Mouse (Mus musculus): Measurements from ENCODE around the gene Afmid. TPM values are rescaled to one million over a fixed set of nuclear protein-coding genes. Genes with fewer than 3 reads are reported as not detected.

Afmid gene
- total RNA-seq, 2 experiments from 2014 or later, result 2.8 to 4.5 TPM

GRCm38 (mm10) chr11:117878892-117879291 is 53.2 kb downstream of the Afmid start:
- DNase-seq (ENCODE audit: low spot score), result no peak

- DNase-seq (ENCODE audit: low spot score), result no peak
Observed at GRCm38 (mm10) chr11:117879676-117880075, 54.0 kb downstream of the Afmid start.

- DNase-seq (ENCODE audit: low spot score), result no peak
Observed at GRCm38 (mm10) chr11:117880336-117880976, 54.7 kb downstream of the Afmid start.

GRCm38 (mm10) chr11:117880977-117881358 is 55.2 kb downstream of the Afmid start:
- DNase-seq (ENCODE audit: low spot score), result no peak

GRCm38 (mm10) chr11:117881787-117882186 is 56.1 kb downstream of the Afmid start:
- DNase-seq (ENCODE audit: low spot score), result no peak

- DNase-seq (ENCODE audit: low spot score), result no peak
Observed at GRCm38 (mm10) chr11:117882208-117882607, 56.5 kb downstream of the Afmid start.

GRCm38 (mm10) chr11:117886000-117886399 is 60.3 kb downstream of the Afmid start:
- DNase-seq (ENCODE audit: low spot score), result no peak

- DNase-seq (ENCODE audit: low spot score), result no peak
Observed at GRCm38 (mm10) chr11:117888168-117888852, 62.6 kb downstream of the Afmid start.

- DNase-seq (ENCODE audit: low spot score), result no peak
Observed at GRCm38 (mm10) chr11:117888853-117889822, 63.4 kb downstream of the Afmid start.

Other genes with a start within 250 kb of the Afmid start
- 10 to 100 TPM; 20.2 to 20.5 TPM for gene Tnrc6c, start 171.6 kb upstream of the Afmid start, total RNA-seq (2021)
- gene Tmc8, start 43.8 kb upstream of the Afmid start, total RNA-seq (2021), result under 1 TPM; 0.64 to 0.78 TPM
- gene Tmc6, start 43.7 kb upstream of the Afmid start, total RNA-seq (2021), result 1 to 10 TPM; 2.5 to 4.9 TPM
- not detected for gene 6030468B19Rik, start 28.3 kb upstream of the Afmid start, total RNA-seq (2021)
- gene Gm20708, start 16.3 kb upstream of the Afmid start, total RNA-seq (2021), result under 1 TPM; 0.47 to 0.68 TPM
- gene Syngr2, start 16.3 kb upstream of the Afmid start, total RNA-seq (2021), result 100 to 1,000 TPM; 182 to 192 TPM
- gene Tk1, start 168 bp downstream of the Afmid start, total RNA-seq (2021), result 1 to 10 TPM; 3.0 to 4.7 TPM
- gene Birc5, start 23.3 kb downstream of the Afmid start, total RNA-seq (2021), result not detected
- gene Tmem235, start 34.8 kb downstream of the Afmid start, total RNA-seq (2021), result not detected
- 1 to 10 TPM; 3.6 to 4.3 TPM for gene Tha1, start 47.6 kb downstream of the Afmid start, total RNA-seq (2021)
- gene Socs3, start 144.1 kb downstream of the Afmid start, total RNA-seq (2021), result 1 to 10 TPM; 3.1 to 6.6 TPM
- gene Pgs1, start 160.4 kb downstream of the Afmid start, total RNA-seq (2021), result 10 to 100 TPM; 17.6 to 18.5 TPM

All from gastrocnemius, adult 18-20 months (tissue).